Mouse (Mus musculus): ENCODE data around the gene Sik1.
"Not testable (repeated sequence)": the region's sequence is repeated elsewhere in the genome, so short reads cannot be mapped to it uniquely, and the experiment has no call there.

Gene Sik1

DNA sequence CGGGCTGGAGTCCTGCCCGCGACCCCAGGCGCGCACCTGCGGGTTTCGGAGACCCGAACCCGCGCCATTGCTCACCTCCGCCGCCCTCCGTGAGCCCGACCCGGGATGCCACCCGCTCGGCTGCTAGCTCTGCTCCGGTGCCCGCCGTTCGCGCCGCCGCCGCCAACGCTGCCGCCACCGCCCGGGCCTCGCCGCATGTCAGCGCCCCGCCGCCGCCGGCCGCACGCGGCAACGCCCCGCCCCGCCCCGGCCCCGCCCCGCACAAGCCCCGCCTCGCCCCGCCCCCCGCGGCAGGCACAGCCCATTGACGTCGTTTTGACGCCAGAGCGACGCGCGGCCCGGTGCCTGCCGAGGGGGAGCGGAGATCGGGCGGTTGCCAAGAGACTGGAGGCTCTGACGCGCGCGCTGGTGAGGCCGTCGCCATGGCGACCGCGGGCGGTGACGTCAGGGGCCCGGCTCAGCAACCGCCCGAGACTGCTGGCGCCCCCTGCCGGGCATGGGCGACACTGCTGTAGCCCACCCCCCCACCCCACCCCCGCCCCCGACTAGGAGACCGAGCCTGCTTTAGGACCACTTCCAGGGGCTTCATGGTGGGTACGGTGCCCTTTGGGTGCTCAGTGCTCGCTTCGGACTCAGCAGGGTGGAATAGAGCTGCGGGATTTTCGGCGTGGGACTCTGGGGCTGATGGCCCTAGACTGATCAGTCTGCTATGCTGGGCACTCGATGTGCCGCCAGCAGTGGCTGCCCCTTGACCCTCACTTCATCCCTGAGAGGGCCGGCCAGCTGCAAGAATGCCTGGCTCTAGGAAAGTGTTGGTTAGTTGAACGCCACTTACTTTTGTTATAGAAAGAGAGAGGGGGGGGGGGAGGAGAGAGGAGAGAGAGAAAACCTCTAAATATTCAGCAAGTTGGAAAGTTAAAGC, at the start of gene Sik1:
Sik1 (minus strand) TSS at position 208 of the 922 bp plus-strand sequence.
- DNase-seq (ENCODE audit: low read depth, low spot score) = peak; percentile 94

DNA sequence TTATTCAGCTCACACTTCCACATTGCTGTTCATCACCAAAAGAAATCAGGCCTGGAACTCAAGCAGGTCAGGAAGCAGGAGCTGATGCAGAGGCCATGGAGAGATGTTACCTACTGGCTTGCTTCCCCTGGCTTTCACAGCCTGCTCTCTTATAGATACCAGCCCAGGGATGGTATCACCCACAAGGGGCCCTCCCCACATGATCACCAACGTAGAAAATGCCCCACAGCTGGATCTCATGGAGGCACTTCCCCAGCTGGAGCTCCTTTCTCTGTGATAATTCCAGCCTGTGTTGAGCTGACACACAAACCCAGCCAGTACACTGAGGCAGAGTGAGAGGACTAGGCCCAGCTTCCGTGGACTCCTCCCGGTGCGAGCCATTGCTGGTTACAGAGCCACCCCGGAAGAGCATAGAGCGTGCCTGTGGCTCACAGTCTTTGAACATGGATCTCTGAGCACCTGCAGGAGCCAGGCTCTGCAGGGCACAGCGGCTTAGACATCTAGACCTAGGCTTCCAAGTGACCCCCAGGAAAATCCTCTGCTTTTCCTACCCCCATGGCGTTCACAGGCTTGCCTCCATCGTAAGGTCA, 49.7 kb upstream of the Sik1 start:
- no peak for DNase-seq (ENCODE audit: low read depth, low spot score)

DNA sequence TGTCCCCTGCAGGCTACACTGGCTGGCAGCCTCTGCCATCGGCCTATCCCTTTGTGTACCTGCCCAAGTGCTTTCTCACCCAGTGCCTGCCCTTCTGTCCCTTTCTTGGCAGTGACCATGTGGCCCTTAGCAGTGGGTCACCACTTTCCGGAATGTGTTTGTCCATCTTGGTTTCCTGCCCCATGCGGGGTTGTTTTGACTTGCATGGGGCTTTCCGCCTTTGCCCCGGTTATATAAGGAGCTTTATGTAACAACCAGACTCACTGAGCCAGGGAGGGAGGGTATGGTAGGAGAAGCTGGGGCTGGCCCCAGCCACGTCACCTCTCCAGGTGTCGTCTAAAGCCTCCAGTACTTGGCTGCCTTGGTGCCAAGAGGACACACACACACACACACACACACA, 48.4 kb upstream of the Sik1 start:
- no peak for DNase-seq (ENCODE audit: low read depth, low spot score)

DNA sequence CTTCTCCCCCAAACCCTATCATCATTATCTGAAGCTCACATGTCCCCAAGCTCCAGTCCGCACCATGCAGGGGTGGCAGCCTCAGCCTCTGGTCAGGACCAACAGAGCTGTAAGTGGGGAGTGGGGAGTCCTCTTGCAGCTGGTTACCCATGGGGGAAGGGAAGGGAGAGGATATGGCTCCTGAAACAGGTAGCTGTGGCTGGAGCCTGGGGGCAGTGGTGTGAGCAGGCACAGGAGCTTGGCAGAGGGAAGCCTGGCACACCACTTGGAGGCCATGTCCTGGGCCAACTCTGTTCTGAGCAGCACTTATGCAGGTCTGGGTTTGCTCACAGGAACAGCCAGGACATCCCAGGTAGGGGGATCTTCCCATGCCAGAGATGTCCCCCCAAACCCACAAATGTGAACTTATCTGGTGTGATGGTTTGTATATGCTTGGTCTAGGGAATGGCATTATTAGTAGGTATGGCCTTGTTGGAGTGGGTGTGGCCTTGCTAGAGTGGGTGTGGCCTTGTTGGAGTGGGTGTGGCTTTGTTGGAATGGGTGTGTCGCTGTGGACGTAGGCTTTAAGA, 47.1 kb upstream of the Sik1 start:
- DNase-seq (ENCODE audit: low read depth, low spot score) = no peak

DNA sequence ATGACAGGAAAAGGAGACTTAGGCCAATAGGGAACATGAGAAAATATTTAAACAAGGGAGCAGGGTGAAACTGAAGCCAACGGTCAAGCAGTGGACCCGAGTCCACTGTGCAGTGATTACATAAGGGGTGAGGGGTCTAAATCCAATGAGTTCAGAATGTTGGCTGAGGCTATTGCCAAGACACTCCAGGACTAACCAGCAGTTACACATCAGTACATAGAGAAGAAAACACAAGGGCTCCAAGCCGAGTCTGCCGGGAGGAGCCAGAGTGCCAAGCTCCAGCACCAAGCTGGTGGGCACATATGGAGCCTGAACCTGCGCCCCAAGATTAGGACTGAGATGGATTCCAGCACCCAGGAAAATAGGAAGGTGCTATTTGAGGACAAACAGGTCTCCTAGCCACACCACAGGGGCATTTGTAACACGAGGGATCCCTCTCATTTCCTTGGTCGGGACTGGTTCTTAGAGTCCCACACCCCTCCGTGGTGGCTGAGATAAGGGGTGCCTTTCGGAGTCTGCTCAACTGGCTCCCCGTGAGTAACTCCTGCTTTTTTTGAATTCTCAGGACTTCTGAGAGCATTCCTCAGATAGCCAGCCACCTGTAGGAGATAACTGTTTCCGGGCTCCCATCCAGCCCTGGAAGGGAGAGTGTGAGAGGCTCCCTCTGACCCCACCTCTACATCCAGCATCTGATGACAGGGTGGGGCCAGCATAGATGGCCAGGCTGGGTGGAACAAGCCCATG, 46.0 kb upstream of the Sik1 start:
- DNase-seq (ENCODE audit: low read depth, low spot score) = no peak

DNA sequence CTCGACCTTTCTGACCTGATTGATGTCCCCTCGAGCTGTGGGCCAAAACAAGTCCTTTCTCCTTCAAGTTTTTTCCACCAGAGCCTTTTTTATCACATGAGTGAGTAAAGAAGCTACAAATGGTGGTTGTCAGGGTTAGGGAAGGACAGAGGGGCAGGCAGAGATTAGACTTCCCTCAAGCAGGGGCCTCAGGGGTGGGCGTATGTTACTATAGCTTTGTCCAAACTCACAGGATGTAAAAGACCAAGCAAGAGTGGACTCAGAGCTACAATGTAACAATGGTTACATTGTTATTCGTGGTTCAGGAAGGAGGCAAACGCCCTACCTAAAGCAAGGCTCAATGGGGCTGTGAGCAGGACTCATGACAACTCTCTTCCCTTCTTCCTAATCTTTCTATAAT, 43.3 kb upstream of the Sik1 start:
- DNase-seq (ENCODE audit: low read depth, low spot score) = no peak

DNA sequence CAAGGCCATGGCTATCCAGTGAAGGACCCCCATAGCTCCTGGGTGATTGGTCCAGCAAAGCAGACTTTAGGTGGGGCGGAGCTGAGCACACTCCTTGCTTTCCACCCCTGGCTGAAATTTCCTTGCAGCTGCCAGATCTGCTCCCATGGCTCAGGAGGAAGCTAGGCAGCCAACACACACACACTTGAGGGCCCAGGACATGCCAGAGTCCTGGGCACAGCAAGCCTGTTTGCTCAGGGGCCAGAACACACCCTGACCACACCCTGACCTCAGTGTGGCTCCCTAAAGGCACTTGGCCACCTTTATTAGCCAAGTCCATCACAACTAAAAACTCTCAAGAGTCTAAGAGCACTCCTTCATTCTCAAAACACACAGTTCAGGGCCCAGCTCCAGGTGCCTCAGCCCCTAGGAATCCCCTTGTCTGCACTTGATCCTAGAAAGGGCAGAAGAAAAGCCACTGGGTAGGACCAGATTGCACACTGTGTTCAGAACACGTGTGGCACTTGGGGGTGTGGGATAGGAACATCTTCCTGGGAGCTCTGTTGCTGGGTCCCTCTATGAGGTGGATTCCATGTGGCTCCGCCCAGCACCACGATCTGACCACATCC, 41.7 kb upstream of the Sik1 start:
- no peak for DNase-seq (ENCODE audit: low read depth, low spot score)

DNA sequence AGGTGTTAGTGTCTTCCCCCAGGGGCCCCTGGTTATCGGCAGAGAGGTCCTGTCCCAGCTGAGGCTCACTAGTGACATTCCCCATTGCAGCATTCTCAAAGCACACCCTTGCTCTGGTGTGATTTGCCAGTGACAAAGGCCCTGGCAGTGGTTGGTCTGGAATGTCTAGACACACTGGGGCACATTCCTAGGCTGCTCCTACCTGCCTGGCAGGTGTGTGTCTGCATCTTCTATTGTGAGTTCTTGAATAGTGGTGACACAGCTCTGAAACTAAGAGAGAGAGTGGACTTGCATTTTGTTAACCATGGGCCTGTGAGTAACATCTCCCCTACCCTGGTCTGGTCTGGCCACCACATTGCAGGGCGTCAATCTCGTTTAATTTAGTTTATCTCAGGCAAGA, 41.1 kb upstream of the Sik1 start:
- DNase-seq (ENCODE audit: low read depth, low spot score) = no peak

DNA sequence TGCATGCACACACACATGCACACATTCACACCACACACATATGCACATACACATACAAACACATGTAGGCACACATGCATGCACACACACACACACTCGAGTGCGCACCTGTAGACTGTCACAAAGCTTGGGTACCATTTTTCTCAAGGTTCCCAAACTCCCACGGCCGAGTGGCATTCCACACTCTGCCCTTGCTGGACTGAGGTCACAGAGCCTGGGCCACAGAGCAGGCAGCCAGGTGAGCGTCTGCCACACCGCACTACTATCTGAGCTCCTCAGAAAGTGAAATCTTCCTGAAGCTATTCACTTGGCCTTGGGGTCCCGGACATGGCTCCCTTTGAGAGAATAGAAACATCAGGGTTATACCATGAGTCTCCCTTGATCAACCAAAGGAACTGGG, 40.7 kb upstream of the Sik1 start:
- no peak for DNase-seq (ENCODE audit: low read depth, low spot score)

DNA sequence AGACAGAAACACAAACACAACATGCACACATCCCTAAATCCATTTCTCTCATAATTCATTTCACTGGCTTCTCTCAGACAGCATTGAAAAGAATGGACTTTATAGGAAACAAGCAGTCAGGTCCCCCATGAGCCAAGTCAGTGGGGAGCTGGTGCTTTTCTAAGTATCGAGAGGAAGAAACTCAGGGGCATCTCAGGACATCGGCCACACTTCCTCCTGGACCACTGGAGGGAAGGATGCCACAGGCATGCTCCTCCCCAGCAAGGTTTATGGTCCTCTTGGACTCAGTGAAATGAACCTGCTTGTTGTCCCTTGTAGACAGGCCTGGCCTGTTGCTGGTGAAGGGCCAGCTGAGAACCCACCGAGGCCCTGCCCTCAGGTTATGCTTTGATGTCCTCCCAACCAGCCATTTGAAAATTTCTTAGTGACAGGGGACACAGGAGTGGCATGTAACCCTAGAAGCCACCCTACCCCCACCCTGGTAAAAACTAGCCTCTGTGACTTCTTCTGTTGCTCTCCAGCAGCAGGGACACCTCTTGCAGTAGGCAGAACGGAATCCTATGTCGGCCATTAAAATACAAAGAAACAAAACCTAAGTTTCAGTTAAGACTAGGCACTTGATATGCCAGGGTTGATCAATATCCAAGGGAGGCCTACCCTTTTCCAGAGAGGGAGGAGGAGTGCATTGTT, 37.9 kb upstream of the Sik1 start:
- no peak for DNase-seq (ENCODE audit: low read depth, low spot score)

DNA sequence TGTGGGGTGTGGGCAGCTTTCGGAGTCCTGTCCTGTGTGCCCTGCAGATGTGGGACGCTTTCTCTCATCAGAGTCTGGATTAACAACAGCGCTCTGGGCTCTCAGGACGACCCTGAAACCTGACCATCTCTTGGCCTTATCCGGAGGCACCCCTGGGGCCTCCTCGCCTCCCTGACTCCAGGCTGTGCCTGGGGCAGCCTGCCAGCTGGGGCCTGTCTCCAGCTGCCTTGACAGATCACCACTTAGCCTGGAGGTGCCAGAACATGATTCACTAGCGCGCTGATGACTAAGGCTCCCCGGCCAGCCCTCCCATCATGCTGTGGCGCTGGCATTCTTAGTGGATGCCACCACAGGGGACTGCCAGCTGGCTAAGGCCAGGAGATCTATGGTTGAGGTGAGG, 37.1 kb upstream of the Sik1 start:
- peak; percentile 38 for DNase-seq (ENCODE audit: low read depth, low spot score)

DNA sequence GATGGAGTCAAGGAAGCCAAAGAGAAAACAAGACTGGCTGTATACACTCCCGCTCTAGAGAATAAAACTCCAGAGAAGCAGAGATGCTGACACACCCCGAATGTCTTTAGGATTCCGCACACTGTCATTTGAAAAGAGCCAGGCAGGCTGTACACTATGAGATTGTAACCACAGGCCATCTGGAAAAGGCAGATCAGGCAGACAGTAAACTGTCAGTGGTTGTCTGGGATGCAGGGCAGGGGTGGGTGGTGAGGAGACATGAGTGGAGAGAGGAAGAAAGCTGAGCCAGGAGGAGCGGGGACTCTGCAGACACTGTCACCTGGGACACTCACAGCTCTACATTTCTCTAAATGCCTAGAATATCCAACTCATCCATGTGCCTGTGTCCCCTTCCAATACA, 36.3 kb upstream of the Sik1 start:
- DNase-seq (ENCODE audit: low read depth, low spot score) = no peak

DNA sequence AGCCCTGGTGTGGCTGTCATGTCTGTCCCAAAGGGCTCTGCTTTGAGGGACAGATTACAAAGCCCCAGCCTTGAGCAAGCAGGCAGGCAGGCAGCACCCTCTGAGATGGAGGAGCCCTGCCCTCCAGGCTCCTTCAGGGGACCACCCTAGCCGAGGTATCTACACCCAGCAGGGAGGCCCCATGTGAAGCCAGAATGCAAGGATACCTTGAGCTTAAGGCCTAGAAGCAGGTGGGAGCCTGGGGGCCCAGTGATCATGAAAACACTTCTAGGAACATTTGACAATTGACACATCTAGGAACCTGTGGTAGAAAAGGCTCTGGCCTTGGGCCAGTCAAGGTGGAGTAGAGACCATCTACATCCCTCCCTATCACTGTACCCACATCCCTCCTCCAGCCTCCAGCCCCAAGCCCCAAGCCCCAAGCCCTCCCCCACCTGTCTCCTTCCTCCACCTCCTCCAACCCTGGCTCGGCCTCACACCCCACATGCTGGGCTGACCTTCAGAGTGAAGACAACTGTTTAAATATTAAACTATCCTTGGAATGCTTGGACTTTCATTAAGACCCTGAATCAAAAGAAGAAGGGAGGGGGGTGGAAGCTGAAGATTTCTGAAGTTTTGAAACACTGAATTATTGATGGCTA, 34.8 kb upstream of the Sik1 start:
- DNase-seq (ENCODE audit: low read depth, low spot score) = no peak

DNA sequence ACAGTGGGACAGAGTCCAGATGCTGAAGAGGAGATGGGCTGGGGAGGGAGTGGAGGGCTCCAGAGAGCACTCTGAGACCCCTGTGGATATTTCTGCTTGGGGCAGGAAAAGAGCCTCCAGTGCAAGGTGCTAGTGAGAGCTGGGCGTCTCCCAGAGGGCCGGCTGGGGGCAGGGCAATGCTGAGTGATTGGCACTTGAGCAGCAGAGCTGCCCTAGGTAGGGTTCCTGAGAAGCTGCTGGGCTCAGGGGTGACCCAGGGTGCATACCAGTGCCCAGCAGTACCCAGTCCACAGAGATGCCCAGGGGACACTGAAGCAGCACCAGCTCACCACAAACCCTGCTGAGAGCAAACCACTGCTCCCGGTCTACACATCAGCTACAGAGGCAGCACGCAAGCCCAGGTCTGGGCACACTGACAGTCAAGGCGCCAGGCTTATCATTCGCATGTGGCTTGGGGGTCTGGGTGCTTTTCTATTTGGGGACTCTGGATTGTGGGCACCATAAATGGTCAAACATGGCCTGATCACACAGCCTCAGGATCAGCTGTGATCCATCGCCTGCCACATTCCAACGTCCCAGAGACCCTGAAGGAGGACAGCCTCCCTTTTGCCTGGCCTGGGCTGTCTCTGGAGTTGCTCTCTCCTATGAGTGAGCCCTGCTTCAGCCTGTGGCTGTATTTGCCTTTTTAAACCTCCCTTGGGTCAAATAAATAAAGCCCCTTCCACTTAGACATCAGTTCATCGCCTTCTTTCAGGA, 34.0 kb upstream of the Sik1 start:
- no peak for DNase-seq (ENCODE audit: low read depth, low spot score)

DNA sequence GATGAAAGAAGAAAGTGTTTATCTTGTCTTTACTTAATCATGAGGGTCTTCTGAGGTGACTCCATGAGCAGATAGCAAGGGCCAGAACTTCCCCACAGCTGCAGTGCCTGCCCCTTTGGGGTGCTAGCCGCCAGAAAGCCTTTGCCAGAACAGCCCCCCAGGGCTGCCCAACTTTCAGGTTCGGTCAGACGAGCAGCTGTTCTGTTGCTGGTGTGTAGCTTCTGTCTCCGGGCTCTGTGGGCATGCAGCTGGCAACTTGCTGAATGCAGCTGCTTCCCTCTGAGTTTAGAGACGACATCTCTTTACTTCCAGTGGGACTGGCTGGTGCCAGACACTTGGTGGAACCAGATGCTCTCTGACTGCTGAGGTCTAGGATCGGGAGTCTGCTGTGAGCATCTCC, 32.9 kb upstream of the Sik1 start:
- DNase-seq (ENCODE audit: low read depth, low spot score) = no peak

DNA sequence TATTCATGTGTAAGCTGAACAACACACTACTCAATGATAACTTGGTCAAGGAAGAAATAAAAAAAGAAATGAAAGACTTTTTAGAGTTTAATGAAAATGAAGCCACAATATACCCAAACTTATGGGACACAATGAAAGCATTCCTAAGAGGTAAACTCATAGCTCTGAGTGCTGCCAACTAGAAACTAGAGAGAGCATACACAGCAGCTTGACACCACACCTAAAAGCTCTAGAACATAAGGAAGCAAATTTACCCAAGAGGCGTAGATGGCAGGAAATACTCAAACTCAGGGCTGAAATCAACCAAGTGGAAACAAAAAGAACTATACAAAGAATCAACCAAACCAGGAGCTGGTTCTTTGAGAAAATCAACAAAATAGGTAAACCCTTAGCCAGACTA, 29.1 kb upstream of the Sik1 start:
- DNase-seq (ENCODE audit: low read depth, low spot score) = not testable (repeated sequence)

DNA sequence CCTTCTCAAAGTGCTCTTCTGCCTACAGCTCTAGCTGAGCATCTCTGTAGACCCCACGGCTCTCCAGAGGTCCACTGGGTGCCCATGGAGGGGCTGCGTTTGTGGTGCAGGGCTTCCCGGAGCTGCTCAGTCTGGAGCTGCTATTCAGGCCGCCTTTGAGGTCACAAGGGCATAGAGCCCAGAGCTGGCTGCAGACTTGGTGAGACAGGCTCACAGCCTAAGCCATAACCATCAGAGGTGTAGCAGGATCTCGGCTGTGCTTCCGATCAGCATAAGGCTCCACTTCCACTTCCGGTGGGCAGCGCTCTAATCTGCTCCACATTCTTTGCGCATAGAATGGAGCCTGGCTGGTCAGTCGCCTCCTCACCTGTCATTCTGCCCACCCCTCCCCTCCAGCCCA, 23.8 kb upstream of the Sik1 start:
- no peak for DNase-seq (ENCODE audit: low read depth, low spot score)

DNA sequence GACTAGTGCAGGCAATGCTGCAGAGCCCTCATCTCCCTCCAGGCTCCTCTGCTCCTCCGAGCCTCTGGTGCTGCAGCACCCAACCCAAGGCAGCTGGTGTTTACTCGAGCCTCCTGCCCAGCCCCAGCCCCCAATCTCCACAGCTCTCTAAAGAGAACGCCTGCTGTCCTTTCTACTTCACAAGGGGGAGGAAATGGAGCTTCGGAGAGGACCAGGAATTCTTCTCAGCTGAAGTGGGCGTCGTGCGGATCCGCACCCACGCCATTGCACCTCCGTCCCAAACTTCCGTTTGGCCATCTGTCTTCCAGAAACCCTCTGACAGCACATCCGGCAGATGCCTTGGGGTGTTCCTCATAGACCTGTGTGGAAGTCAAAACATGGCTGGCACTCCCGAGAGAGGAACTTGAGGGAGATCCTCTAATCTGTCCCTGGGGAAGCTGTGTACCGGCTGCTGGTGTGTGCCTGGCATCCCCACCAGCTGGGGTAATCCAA, 22.1 kb upstream of the Sik1 start:
- DNase-seq (ENCODE audit: low read depth, low spot score) = no peak

DNA sequence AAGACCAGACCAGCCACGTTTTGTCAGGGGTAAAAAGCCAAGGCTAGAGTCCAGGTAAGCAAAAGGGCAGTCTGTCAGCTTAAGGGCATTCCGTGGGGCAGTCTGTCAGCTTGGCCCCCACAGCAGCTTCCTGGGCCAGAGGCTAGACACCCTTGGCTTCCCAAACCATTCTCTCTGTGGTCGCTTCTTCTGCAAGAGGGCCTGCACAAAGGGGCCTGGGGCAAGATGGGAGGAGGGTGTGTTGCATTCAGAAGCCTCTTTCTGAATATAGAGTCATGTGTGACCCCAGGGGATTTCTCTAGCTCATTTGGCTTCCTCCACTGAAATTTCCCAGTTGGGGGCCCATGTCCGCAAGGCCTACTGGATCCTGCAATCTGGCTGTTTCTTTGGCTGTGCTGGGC, 21.6 kb upstream of the Sik1 start:
- no peak for DNase-seq (ENCODE audit: low read depth, low spot score)

DNA sequence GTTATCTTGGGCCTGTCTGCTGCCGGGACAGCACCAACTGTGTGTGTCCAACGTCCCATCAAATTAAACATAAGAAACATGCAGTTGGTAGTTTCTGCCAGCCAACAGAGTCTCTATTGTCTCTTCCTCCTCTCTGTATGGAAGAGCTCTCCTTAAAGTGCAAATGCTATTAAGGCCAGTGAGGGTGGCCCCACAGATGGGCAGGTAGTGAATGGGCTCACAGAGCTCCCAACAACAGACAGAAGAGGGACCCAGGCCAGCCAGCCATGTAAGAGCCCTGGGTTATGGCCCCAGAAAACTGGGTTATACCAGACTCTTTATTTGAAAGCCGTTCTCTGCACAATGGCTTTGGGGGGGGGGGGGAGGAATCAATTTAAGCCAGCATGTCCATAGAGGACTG, 21.2 kb upstream of the Sik1 start:
- no peak for DNase-seq (ENCODE audit: low read depth, low spot score)

Measured in embryo, embryonic 11.5 days (tissue).